Mouse (Mus musculus): ENCODE results near the gene Ubald2. TPM values are rescaled to one million over a fixed set of nuclear protein-coding genes. Genes with fewer than 3 reads are reported as not detected.

Ubald2 gene
- polyA plus RNA-seq (2016; fragmentation: Nextera tagmentation; extraction: Ambion mirVana), result 50.9 and 59.6 TPM in 2 replicates

DNA sequence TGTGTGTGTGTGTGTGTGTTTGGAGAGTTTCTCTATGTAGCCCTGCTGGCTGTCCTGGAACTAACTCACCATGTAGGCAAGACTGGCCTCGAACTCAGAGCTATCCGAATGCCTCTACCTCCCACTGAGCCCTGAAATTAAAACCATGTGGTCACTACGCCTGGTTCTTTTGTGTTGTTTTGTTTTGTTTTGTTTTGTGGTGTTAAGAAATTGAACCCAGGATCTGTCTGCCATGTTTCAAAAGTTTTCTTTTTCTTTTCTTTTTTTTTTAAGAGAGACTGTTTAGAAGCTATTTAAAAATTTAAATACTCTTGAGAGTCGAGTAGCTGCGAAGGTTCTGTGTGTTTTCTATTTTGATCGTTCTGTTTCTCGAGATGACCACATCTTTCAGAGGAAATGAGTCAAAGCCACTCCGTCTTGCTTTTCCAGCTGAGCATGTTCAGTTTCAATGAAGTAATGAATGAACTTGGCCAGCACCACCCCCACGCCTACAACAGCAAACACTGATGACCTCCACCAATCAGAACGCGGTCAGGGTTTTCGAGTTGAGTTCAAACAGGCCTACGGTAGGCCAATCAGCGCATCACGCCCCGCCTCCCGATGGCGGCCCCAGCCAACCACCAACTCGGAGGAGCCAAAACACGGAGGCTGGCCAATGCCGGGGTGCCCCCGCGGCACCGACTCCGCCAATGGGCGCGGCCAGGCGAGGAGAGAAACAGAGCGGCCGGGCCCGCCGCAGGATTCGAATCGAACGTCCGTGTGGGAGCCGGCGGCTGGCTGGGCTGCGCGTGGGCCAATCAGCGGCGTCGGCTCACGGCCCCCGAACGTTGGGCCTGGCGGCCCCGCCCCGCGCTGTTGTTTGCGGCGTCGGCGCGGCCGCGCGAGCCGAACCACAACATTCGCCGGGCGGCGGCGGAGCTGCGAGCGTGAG lies at the start of gene Ubald2:
Ubald2 (plus strand) TSS at position 739 of the 931 bp plus-strand sequence.
- peak within 1 kb of the TSS; percentile 98 for H3K9ac ChIP-seq
- H3K36me3 ChIP-seq (replicated peaks), result peaks cover 23% of the 10 kb centered on the region
- 2% methylated on average over 57 of the region's 66 CpGs for WGBS
- peaks cover 13% of the 10 kb centered on the region; the same call in 1 of the 2 replicates for H3K27me3 ChIP-seq
- H3K4me1 ChIP-seq, result peaks cover 40% of the 10 kb centered on the region
- H3K4me2 ChIP-seq, result peak within 1 kb of the TSS; percentile 88
- peak; percentile 99 for ATAC-seq (ENCODE audit: low FRiP score)
- peak within 1 kb of the TSS; percentile 93 for H3K4me3 ChIP-seq (replicated peaks)
- H3K27ac ChIP-seq, result peak within 1 kb of the TSS; percentile 96
- no peaks in the 10 kb centered on the region for H3K9me3 ChIP-seq

DNA sequence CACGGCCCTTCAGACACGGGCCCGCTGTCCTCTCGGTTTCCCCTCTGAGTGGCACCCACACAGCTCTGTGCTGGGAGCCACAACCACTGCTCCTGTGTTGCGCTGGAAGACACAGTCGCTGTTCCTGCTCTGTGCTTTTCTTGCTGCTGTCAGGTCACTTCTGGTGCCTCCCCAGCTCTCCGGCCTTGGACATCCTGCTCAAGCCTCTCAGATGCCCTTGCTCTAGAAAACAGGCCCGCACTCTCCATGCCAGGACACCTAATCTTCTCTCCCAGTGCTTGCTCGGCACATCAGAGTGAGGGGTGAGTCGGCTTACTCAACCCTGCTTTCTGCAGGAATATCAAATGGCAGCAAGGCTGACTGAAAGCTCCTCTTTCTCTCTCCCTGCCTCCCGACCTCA lies 49.7 kb upstream of the Ubald2 start:
- Histone ChIP-seq H3K27me3 (no peaks in the 10 kb centered on the region), H3K4me3 (replicated peaks) (no peak overlapping the region), H3K27ac (no peak overlapping the region), H3K4me2 (no peak overlapping the region), H3K36me3 (replicated peaks) (peaks cover 13% of the 10 kb centered on the region; the same call in 1 of the 2 replicates), H3K4me1 (peaks cover 17% of the 10 kb centered on the region), H3K9ac (no peak overlapping the region), H3K9me3 (no peaks in the 10 kb centered on the region)
- ATAC-seq (ENCODE audit: low FRiP score), result no peak
- 85% methylated on average over 11 of the region's 11 CpGs for WGBS

DNA sequence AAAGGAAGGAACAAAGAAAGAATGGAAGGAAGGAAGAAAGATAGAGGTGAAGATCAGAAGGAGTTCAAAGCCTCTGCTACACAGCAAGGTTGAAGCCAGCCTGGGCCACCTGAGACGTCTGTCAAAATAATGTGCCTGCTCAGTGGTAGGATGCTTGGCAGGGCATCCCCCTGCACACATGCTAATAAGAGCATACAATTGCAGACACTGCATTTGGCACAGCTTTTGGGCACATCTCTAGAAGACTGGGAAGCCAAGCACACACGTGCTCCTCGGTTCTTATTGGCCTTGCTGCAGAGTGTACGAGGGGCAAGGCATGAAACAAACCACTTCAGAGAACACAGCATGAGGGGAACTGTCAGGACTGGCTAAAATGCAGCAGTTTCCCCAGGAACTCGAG lies 47.9 kb upstream of the Ubald2 start:
- no peak for ATAC-seq (ENCODE audit: low FRiP score)
- H3K27ac ChIP-seq, result no peak overlapping the region
- H3K27me3 ChIP-seq, result no peaks in the 10 kb centered on the region

DNA sequence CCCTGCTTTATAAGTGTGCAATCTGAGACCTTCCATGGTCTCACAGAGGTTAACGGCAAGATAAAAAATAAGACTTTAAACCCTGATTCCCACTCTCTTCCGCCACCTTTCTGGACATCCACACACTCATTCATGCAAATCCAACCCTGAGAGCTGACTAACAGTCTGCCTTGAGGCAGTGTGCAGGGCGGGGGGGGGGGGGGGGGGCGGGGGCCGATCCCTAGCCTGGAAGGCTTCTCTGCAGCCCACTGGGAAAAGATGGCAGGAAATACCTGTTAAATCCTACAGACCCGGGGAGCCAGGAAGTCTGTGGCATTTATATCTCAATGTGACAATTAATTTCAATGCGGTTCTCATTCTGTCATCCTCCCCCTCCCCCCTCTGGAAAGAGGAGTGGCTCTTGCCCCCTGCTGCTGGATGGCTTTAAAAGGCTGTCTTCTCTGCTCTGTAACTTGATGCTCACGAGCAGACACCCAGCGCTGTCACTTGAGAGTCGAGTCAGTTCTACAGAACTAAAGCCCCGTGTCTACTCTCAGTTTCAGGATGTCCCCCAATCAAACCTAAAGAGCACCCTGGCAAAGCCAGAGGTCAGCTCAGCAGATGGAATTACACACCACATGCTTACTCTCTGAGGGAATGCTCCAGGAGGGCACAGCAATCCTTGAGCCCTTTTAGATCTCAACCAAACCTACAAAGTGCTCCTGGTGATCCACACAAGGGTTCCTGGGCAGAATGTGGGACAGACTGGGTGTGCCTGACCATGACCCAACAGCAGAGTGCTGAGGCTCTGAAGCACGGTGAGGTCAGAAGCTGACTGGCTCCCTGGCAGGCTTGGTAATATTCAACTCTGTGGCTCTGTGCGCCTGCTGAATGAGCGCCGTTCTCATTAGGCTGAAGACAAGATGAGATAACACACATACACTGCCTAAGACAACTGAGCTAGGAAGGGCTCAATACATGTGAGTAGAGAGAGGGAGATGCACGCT lies 46.5 kb upstream of the Ubald2 start:
- no peak overlapping the region for H3K4me3 ChIP-seq (replicated peaks)
- H3K36me3 ChIP-seq (replicated peaks), result peaks cover 8% of the 10 kb centered on the region; the same call in 1 of the 2 replicates
- no peaks in the 10 kb centered on the region for H3K9me3 ChIP-seq
- H3K27me3 ChIP-seq, result no peaks in the 10 kb centered on the region
- H3K9ac ChIP-seq, result peak overlapping the region; percentile 26; the same call in 1 of the 2 replicates
- H3K4me1 ChIP-seq, result peaks cover 17% of the 10 kb centered on the region
- WGBS, result 20% methylated on average over 15 of the region's 16 CpGs
- ATAC-seq (ENCODE audit: low FRiP score), result no peak
- peak overlapping the region; percentile 65 for H3K27ac ChIP-seq
- peak overlapping the region; percentile 8; the same call in 1 of the 2 replicates for H3K4me2 ChIP-seq

More for the DNA sequence above, 47.9 kb upstream of the Ubald2 start:
- no peaks in the 10 kb centered on the region for H3K9me3 ChIP-seq
- H3K4me2 ChIP-seq, result no peak overlapping the region
- H3K36me3 ChIP-seq (replicated peaks), result peaks cover 13% of the 10 kb centered on the region; the same call in 1 of the 2 replicates
- peaks cover 17% of the 10 kb centered on the region for H3K4me1 ChIP-seq
- H3K4me3 ChIP-seq (replicated peaks), result no peak overlapping the region
- H3K9ac ChIP-seq, result no peak overlapping the region
- 62% methylated on average over 5 of the region's 5 CpGs for WGBS

DNA sequence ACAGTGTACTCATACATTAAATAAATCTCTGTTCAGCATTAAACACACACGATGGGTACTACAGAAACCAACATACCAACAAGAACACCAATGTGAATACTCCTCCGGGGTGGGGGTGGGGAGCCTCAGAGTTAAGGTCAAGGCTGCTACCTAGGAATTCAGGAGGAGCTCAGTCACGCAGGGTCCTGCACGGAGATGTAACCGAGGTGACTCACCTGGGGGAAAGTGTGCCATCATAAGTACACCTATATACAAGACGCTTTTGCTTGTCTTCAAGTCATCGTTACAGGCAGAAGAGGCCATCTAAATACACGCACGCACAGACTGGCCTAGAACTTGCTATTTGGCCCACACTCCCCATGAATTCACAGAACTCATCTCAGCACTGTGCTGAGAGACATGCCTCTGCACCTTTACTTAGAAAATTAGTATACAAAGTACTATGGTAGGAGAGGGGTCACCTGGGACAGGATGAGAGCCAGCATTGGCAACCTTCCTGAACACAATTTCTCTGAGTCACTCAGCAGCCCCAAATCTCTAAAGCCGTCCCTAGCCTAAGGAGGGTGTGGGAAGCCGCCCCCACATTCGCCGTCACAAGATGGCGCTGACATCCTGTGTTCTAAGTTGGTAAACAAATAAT lies 44.9 kb upstream of the Ubald2 start:
- Histone ChIP-seq H3K27me3 (no peaks in the 10 kb centered on the region), H3K4me1 (peaks cover 17% of the 10 kb centered on the region), H3K27ac (no peak overlapping the region), H3K4me3 (replicated peaks) (no peak overlapping the region), H3K4me2 (no peak overlapping the region), H3K36me3 (replicated peaks) (peaks cover 5% of the 10 kb centered on the region; the same call in 1 of the 2 replicates), H3K9ac (no peak overlapping the region), H3K9me3 (no peaks in the 10 kb centered on the region)
- ATAC-seq (ENCODE audit: low FRiP score), result 0 out of 2 replicates have a peak, but pooled peaks have one; percentile 20
- 64% methylated on average over 14 of the region's 14 CpGs for WGBS

DNA sequence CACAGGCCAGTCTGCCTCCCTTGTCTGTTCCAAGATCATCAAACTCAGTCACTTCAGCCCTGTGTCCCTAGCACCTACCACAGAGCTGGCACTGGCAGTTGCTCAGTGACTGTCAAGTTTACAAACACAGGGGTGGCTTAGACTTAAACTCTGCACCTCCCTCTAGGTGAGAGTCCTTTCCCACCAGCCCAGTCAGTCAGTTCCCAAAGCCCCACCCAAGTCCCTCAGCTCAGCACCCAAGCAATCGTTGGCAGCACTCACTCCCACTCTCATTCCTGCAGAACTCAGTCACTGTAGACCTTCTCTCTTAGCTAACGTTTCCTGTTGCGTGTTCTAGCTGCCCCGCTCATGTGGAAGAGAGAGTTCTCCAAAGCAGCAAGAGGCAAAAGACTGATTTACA lies 39.1 kb upstream of the Ubald2 start:
- H3K9me3 ChIP-seq, result no peaks in the 10 kb centered on the region
- no peak overlapping the region for H3K4me2 ChIP-seq
- peaks cover 8% of the 10 kb centered on the region for H3K4me1 ChIP-seq
- 0 out of 2 replicates have a peak, but pooled peaks cover 13% of the 10 kb centered on the region for H3K36me3 ChIP-seq (replicated peaks)
- H3K27me3 ChIP-seq, result no peaks in the 10 kb centered on the region
- no peak overlapping the region for H3K4me3 ChIP-seq (replicated peaks)
- H3K27ac ChIP-seq, result peak overlapping the region; percentile 2; the same call in 1 of the 2 replicates
- no peak overlapping the region for H3K9ac ChIP-seq
- WGBS, result 93% methylated on average over 4 of the region's 4 CpGs
- no peak for ATAC-seq (ENCODE audit: low FRiP score)

DNA sequence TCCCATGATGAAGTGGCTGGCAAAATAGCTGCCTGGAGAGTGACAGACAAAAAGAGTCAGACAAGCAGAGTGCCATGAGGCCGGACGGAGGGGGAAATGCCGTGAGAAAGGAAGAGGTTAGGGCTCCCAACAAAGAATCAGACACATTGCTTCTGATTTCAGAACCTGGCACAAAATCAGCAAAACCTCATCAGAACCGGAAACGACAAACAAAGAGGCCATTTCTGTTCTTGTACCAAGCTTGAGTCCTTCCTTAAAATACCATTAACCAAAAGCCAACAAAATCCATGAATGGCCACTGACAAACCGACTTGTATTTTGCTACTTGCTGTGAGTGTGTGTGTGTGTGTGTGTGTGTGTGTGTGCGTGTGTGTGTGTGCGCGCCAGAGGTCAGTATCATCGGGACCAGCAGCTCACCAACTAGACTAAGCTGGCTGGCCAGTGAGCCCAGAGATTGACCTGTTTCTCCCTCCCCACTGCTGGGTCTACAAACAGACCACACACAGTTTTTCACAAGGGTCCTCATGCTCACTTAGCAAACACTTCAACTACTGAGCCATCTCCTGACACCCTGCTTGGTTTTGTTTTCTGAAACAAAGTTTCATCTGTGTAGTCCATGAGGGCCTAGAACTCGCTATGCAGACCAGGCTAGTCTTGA lies 37.5 kb upstream of the Ubald2 start:
- Histone ChIP-seq H3K27me3 (no peaks in the 10 kb centered on the region), H3K27ac (no peak overlapping the region), H3K9me3 (no peaks in the 10 kb centered on the region), H3K9ac (no peak overlapping the region), H3K4me1 (peaks cover 8% of the 10 kb centered on the region), H3K4me3 (replicated peaks) (no peak overlapping the region), H3K4me2 (no peak overlapping the region), H3K36me3 (replicated peaks) (0 out of 2 replicates have a peak, but pooled peaks cover 13% of the 10 kb centered on the region)
- ATAC-seq (ENCODE audit: low FRiP score), result no peak
- WGBS, result 92% methylated on average over 11 of the region's 11 CpGs

DNA sequence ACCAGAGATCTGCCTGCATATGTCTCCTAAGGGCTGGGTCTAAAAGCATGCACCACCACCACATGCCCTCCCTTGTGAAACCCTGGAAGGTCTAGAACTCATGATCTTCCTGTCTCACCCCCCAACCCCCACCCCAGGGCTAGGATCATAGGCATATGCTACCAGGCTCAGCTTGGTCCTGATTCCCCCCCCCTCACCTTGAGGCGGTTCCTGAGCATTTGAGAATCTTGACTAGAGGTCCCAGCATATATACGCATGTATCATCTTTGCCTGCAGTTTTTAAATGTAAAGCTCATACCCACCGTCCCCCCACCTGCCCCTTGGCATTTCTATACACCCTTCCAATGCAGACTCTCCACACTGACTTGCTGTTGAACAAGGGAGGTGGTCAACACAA lies 37.0 kb upstream of the Ubald2 start:
- no peak overlapping the region for H3K9ac ChIP-seq
- ATAC-seq (ENCODE audit: low FRiP score), result no peak
- H3K27ac ChIP-seq, result no peak overlapping the region
- no peak overlapping the region for H3K4me2 ChIP-seq
- H3K27me3 ChIP-seq, result no peaks in the 10 kb centered on the region
- 0 out of 2 replicates have a peak, but pooled peaks cover 13% of the 10 kb centered on the region for H3K36me3 ChIP-seq (replicated peaks)
- WGBS, result 97% methylated on average over 3 of the region's 3 CpGs
- H3K4me1 ChIP-seq, result peaks cover 8% of the 10 kb centered on the region
- H3K9me3 ChIP-seq, result no peaks in the 10 kb centered on the region
- H3K4me3 ChIP-seq (replicated peaks), result no peak overlapping the region

DNA sequence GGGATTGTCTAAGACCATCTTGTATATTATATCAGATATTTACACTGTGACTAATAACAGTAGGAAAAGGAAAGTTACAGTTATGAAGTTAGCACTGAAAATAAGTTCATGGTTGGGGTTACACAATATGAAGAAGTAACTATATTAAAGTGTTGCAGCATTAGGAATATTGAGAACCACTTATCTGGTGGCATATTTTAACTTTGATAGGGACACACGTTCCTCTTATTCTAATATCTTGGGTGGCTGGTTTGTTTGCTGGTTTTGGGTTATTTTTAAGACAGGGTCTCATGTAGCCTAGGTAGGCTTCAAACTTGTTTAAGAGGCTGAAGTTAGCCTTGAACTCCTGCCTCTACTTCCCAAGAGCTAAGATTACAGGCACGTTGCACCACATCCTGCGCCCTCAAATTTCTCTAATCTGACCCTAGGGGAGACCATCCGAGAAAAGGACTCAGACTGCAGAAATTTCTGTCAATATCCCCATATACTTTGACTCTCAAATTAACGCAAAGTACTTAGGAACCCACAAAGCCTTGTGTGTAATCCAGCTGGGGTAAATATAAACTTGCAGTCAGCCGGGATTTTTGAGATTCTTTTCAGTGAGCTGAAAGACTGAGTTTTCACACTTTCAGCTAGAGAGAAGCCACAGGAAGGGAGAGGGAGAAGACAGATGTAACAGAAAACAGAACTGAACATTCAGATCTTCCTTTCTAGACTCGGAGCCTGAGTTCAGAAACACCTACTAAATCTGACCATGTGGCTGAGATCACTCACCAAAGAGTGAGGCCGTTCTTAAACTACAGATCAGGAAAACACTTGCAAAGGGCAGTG lies 36.2 kb upstream of the Ubald2 start:
- WGBS, result 83% methylated on average over 8 of the region's 8 CpGs
- no peaks in the 10 kb centered on the region for H3K27me3 ChIP-seq
- no peak overlapping the region for H3K27ac ChIP-seq
- ATAC-seq (ENCODE audit: low FRiP score), result no peak
- H3K4me2 ChIP-seq, result no peak overlapping the region
- H3K4me3 ChIP-seq (replicated peaks), result no peak overlapping the region
- H3K9me3 ChIP-seq, result no peaks in the 10 kb centered on the region
- H3K36me3 ChIP-seq (replicated peaks), result 0 out of 2 replicates have a peak, but pooled peaks cover 13% of the 10 kb centered on the region
- H3K9ac ChIP-seq, result no peak overlapping the region
- H3K4me1 ChIP-seq, result peaks cover 8% of the 10 kb centered on the region

DNA sequence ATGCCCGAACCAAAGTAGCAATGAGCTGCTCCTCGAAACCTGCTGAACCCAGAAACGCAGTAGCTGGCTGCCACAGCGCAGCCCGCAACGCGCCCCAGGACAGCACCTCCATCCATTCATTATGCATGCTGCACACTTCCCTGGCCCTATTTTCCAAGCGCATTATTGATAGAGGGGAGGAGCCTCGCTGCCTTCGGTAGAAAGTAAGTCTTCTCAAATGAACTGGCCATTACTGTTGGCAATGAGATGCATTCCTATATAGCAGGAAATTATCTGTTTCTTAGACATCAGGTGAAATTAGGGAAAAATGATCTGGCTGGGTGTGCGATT lies 35.6 kb upstream of the Ubald2 start:
- WGBS, result 83% methylated on average over 11 of the region's 11 CpGs
- no peaks in the 10 kb centered on the region for H3K9me3 ChIP-seq

More for the DNA sequence above, 35.6 kb upstream of the Ubald2 start:
- H3K4me1 ChIP-seq, result peaks cover 8% of the 10 kb centered on the region
- H3K9ac ChIP-seq, result no peak overlapping the region
- no peaks in the 10 kb centered on the region for H3K27me3 ChIP-seq
- ATAC-seq (ENCODE audit: low FRiP score), result no peak
- no peak overlapping the region for H3K4me3 ChIP-seq (replicated peaks)
- no peak overlapping the region for H3K27ac ChIP-seq
- peaks cover 19% of the 10 kb centered on the region for H3K36me3 ChIP-seq (replicated peaks)
- no peak overlapping the region for H3K4me2 ChIP-seq

Data from forebrain, embryonic 12.5 days (tissue).